Mouse (Mus musculus): Measurements from ENCODE around the gene Cacna2d2.

DNA sequence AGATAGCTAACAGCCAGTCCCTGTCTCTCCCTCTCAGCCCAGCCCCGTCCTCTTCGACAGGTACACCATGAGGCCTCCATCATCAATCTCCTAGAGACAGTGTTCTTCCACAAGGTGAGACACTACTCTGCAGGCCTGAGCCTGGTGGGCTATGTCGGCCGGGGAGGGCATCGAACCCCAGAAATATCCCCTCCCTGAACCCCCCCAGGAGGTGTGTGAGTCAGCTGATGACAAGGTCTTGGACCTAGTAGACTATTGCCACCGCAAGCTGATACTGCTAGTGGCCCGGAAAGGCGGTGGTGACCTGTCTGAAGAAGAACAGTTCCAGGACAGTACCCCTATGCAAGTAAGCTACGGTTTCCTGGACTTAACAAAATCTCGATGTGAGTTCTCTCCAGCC lies 149.4 kb downstream of the Cacna2d2 start:
- TF ChIP-seq CTCF (IDR thresholded peaks at IDR 0.05) (no peak), POLR2A (IDR thresholded peaks at IDR 0.05; ENCODE audit: insufficient read depth, low read depth, low read length) (no peak)

Measured in heart, adult 2 months (tissue).